8 mouse cellular contexts compared by ENCODE assay signal in genomic region chr7:118854606-118855005, GRCm38 (mm10). TPM values are rescaled to one million over a fixed set of nuclear protein-coding genes. Genes with fewer than 3 reads are reported as not detected.
A peak's percentile ranks its signal among the peaks of the same experiment; 100 is the strongest.
DNase-seq lines count a peak whose midpoint lies in the region; ATAC-seq lines count a peak whose summit lies in the region.

No protein-coding gene starts in this region.

- peak overlapping the region; percentile 87 for H3K4me3 ChIP-seq in kidney, embryonic 16.5 days (ENCODE audit: low read length)
- peak overlapping the region; percentile 79 for H3K4me3 ChIP-seq in brown adipose tissue, adult 24 weeks (ENCODE audit: insufficient read depth, low read depth, low read length)
- peak overlapping the region; percentile 92 for H3K4me3 ChIP-seq in hindbrain, embryonic 14.5 days (replicated peaks; ENCODE audit: low read length)
- H3K4me3 ChIP-seq in midbrain, embryonic 15.5 days, result peak overlapping the region; percentile 98

- H3K36me3 ChIP-seq in kidney, embryonic 16.5 days (ENCODE audit: insufficient read depth, low read length), result peaks cover 28% of the 10 kb centered on the region
- H3K36me3 ChIP-seq in hindbrain, embryonic 14.5 days (replicated peaks; ENCODE audit: control insufficient read depth, insufficient read depth), result peaks cover 37% of the 10 kb centered on the region
- H3K36me3 ChIP-seq in midbrain, embryonic 15.5 days (replicated peaks), result peaks cover 22% of the 10 kb centered on the region; the same call in 1 of the 2 replicates

- peaks cover 14% of the 10 kb centered on the region for H3K4me1 ChIP-seq in kidney, embryonic 16.5 days (ENCODE audit: insufficient read depth, low read length)
- peaks cover 26% of the 10 kb centered on the region for H3K4me1 ChIP-seq in brown adipose tissue, adult 24 weeks (ENCODE audit: control insufficient read depth, insufficient read depth, insufficient read length, low read length)
- H3K4me1 ChIP-seq in hindbrain, embryonic 14.5 days (replicated peaks; ENCODE audit: control insufficient read depth, insufficient read depth, low read length), result peaks cover 10% of the 10 kb centered on the region
- peaks cover 29% of the 10 kb centered on the region for H3K4me1 ChIP-seq in midbrain, embryonic 15.5 days

- H3K4me2 ChIP-seq in kidney, embryonic 16.5 days (replicated peaks; ENCODE audit: low read depth, low read length), result peak overlapping the region; percentile 63
- peak overlapping the region; percentile 85 for H3K4me2 ChIP-seq in hindbrain, embryonic 14.5 days (replicated peaks)
- H3K4me2 ChIP-seq in midbrain, embryonic 15.5 days, result peak overlapping the region; percentile 88

- no peaks in the 10 kb centered on the region for H3K27me3 ChIP-seq in kidney, embryonic 16.5 days (ENCODE audit: insufficient read depth, low read length)
- no peaks in the 10 kb centered on the region for H3K27me3 ChIP-seq in hindbrain, embryonic 14.5 days (ENCODE audit: control insufficient read depth, insufficient read depth, low read length)
- H3K27me3 ChIP-seq in midbrain, embryonic 15.5 days (replicated peaks), result no peaks in the 10 kb centered on the region

- peak overlapping the region; percentile 74 for H3K9ac ChIP-seq in kidney, embryonic 16.5 days (replicated peaks; ENCODE audit: low read length)
- H3K9ac ChIP-seq in hindbrain, embryonic 14.5 days, result peak overlapping the region; percentile 66
- peak overlapping the region; percentile 71 for H3K9ac ChIP-seq in midbrain, embryonic 15.5 days

- no peak for ATAC-seq in kidney, embryonic 16.5 days (ENCODE audit: low FRiP score, low TSS enrichment)
- ATAC-seq in hindbrain, embryonic 14.5 days (ENCODE audit: low FRiP score), result no peak
- ATAC-seq in midbrain, embryonic 15.5 days (replicated peaks), result no peak

- 13% methylated on average over 3 of the region's 3 CpGs for WGBS in kidney, embryonic 16.5 days
- 25% methylated on average over 3 of the region's 3 CpGs for WGBS in hindbrain, embryonic 14.5 days
- WGBS in midbrain, embryonic 15.5 days, result 26% methylated on average over 3 of the region's 3 CpGs

- no peak overlapping the region for H3K27ac ChIP-seq in kidney, embryonic 16.5 days (ENCODE audit: low read length)
- H3K27ac ChIP-seq in brown adipose tissue, adult 24 weeks (replicated peaks; ENCODE audit: low read depth, low read length), result no peak overlapping the region
- no peak overlapping the region for H3K27ac ChIP-seq in hindbrain, embryonic 14.5 days
- no peak overlapping the region for H3K27ac ChIP-seq in midbrain, embryonic 15.5 days

- no peaks in the 10 kb centered on the region for H3K9me3 ChIP-seq in kidney, embryonic 16.5 days (ENCODE audit: low read length)
- H3K9me3 ChIP-seq in hindbrain, embryonic 14.5 days (ENCODE audit: control insufficient read depth, low read length), result no peaks in the 10 kb centered on the region
- H3K9me3 ChIP-seq in midbrain, embryonic 15.5 days, result no peaks in the 10 kb centered on the region

- DNase-seq in kidney, adult 11 months, result no peak
- no peak for DNase-seq in hindbrain, embryonic 14.5 days (ENCODE audit: low spot score)
- DNase-seq in adrenal gland, adult 8-10 months, result no peak
- DNase-seq in yolk sac, embryonic 10.5 days (ENCODE audit: low spot score), result no peak
- no peak for DNase-seq in left cerebral cortex, adult 9 months (ENCODE audit: low spot score in 2 of 2)

RNA-seq across cellular contexts. Expression of gene Iqck, which starts 0.9 kb away (rescaled TPM):
- 3.0 and 3.1 TPM in 2 replicates for polyA plus RNA-seq in kidney, embryonic 16.5 days (2015; fragmentation: Nextera tagmentation; extraction: Ambion mirVana)
- 1.3 and 3.8 TPM in 2 replicates for polyA plus RNA-seq in brown adipose tissue, adult 24 weeks (2012; ENCODE audit: insufficient read depth, insufficient read length, missing spikeins)
- polyA plus RNA-seq in hindbrain, embryonic 14.5 days (2014; fragmentation: Nextera tagmentation; extraction: Ambion mirVana), result 4.4 and 4.5 TPM in 2 replicates
- 4.4 and 4.9 TPM in 2 replicates for polyA plus RNA-seq in midbrain, embryonic 15.5 days (2015; fragmentation: Nextera tagmentation; extraction: Ambion mirVana)
- 10 to 100 TPM; 13.0 to 35.4 (median 24.5) TPM for total RNA-seq in adrenal gland, adult 8-10 months (2022)

RNA-seq across cellular contexts. Expression of gene Knop1, which starts 1.4 kb away (rescaled TPM):
- 95.7 and 113 TPM in 2 replicates for polyA plus RNA-seq in kidney, embryonic 16.5 days (2015; fragmentation: Nextera tagmentation; extraction: Ambion mirVana)
- polyA plus RNA-seq in brown adipose tissue, adult 24 weeks (2012; ENCODE audit: insufficient read depth, insufficient read length, missing spikeins), result 21.2 TPM in 2 replicates
- polyA plus RNA-seq in hindbrain, embryonic 14.5 days (2014; fragmentation: Nextera tagmentation; extraction: Ambion mirVana), result 55.0 and 64.8 TPM in 2 replicates
- 69.0 and 70.6 TPM in 2 replicates for polyA plus RNA-seq in midbrain, embryonic 15.5 days (2015; fragmentation: Nextera tagmentation; extraction: Ambion mirVana)
- total RNA-seq in adrenal gland, adult 8-10 months (2022), result 10 to 100 TPM; 37.9 to 71.5 (median 56.6) TPM
